Mouse (Mus musculus): ENCODE data around the gene Ubap2l.

Gene Ubap2l

GRCm38 (mm10) chr3:90067851-90068250 lies 15.4 kb upstream of the Ubap2l start:
- no peak for DNase-seq (ENCODE audit: low read depth)

- DNase-seq (ENCODE audit: low read depth), result peak; percentile 83
Measured at GRCm38 (mm10) chr3:90065553-90065952, 13.1 kb upstream of the Ubap2l start.

GRCm38 (mm10) chr3:90064383-90064782 lies 12.0 kb upstream of the Ubap2l start:
- no peak for DNase-seq (ENCODE audit: low read depth)

GRCm38 (mm10) chr3:90062539-90062938 lies 10.1 kb upstream of the Ubap2l start:
- no peak for DNase-seq (ENCODE audit: low read depth)

DNA sequence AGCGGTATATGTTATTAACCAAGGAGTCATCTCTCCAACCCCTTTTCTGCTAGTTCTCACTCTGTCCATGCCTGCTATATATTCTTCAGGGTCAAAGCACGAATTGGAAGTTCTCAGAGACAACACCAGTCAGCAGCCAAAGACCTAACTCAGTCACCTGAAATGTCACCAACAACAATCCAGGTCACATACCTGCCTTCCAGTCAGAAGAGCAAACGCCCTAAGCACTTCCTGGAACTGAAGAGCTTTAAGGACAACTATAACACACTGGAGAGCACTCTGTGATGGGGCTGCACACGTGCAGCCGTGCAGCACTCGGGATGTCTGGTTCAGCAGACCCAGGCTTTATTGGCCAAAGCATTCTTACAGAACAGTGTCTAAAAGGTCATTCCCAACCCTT lies 9.1 kb upstream of the Ubap2l start:
- DNase-seq (ENCODE audit: low read depth), result no peak

DNA sequence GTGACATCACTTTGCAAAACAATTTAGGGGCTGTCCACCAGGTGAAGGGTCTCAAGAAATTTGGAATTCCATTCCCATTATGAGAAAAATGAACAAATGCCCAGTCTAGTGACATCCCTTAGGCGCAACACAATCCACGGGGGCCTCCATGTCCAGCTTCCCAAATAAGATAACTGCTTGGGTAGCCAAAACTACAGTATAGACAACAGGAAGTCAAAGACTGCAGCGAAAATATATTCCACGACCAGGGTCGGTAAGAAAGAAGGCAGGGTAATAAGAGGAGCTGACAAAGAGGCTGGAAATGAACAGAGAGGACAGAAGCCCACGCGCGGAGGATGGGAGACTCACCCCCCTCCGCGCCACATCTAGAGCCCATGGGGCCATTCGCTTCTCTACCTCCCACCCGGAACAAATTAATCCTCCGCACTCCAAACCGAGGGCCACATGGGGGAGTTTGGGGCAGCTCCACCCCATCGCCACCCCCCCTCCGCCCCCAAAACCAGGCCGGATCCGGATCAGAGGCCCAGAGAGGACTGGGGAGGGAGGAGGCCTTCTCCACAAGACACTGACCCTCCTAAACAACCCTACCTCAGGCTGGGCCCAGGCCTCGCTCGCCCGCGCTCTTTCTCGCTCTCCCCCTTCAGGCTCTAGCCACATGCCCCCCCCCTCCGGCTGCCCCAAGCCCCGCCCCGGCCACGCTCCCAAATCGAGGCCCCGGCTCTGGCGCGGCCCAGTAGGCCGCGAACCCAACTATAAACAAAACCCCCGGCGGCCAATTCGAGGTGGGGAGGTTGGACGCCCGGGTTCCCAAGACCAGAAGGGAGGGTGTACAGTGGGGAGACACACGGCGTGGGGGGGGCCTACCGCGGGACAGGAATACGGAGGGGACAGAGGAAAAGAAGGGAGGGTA lies 732 bp downstream of the Ubap2l start, which contains the start of gene 4933434E20Rik:
TSS of gene 4933434E20Rik (plus strand) at position 196 of the 910 bp plus-strand sequence.
- peak; percentile 83 for DNase-seq (ENCODE audit: low read depth)

GRCm38 (mm10) chr3:90049691-90050090 lies 2.7 kb downstream of the Ubap2l start:
- DNase-seq (ENCODE audit: low read depth), result no peak

GRCm38 (mm10) chr3:90036263-90036662 lies 16.2 kb downstream of the Ubap2l start:
- DNase-seq (ENCODE audit: low read depth), result no peak

DNA sequence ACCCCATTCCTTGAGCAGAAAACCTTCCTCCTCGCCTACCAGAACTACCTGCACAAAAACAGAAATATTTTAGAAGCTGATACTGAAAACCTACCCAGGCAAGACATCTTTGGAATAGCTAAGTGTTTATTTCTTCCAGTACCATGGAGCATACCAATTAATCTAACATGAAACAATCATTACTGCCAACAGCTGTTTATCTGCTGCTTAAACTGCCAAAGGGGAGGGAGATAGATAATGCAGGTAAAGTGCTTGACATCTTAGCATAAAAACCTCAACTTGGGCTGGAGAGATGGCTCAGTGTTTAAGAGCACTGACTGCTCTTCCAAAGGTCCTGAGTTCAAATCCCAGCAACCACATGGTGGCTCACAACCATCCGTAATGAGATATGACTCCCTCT lies 17.8 kb downstream of the Ubap2l start:
- DNase-seq (ENCODE audit: low read depth), result no peak

GRCm38 (mm10) chr3:90016626-90017025 lies 35.8 kb downstream of the Ubap2l start:
- no peak for DNase-seq (ENCODE audit: low read depth)

GRCm38 (mm10) chr3:90010291-90010690 lies 42.1 kb downstream of the Ubap2l start:
- peak; percentile 28 for DNase-seq (ENCODE audit: low read depth)

GRCm38 (mm10) chr3:90004091-90004796 lies 48.2 kb downstream of the Ubap2l start:
- DNase-seq (ENCODE audit: low read depth), result no peak

- DNase-seq (ENCODE audit: low read depth), result no peak
Measured at GRCm38 (mm10) chr3:89999830-90000229, 52.6 kb downstream of the Ubap2l start.

DNA sequence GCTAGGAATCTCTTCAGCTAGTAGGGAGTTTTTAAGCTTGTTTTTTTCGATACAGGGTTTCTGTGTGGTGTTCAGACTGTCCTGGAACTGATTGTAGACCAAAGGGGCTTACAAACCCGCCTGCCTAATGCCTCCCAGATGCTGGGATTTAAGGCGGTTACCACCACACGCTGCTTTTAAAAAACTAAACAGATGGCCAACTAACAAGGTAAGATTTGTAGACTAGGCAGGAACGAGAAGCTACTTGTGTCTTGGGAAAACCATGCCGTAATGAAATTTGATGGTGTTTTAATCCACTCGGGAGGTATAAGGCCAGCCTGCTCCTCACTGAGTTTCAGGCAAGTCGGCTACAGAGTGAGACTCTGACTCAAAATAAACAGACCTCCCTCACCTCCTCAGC lies 53.3 kb downstream of the Ubap2l start:
- peak; percentile 65 for DNase-seq (ENCODE audit: low read depth)

- peak; percentile 96 for DNase-seq (ENCODE audit: low read depth)
Measured at GRCm38 (mm10) chr3:89998612-89999054, 53.8 kb downstream of the Ubap2l start, which contains the start of gene Hax1. Gene Hax1, minus strand, starts transcription at chr3:89998780.

- peak; percentile 58 for DNase-seq (ENCODE audit: low read depth)
Measured at GRCm38 (mm10) chr3:89997791-89998495, 54.5 kb downstream of the Ubap2l start.

- peak; percentile 18 for DNase-seq (ENCODE audit: low read depth)
Measured at GRCm38 (mm10) chr3:89994807-89995515, 57.5 kb downstream of the Ubap2l start.

DNA sequence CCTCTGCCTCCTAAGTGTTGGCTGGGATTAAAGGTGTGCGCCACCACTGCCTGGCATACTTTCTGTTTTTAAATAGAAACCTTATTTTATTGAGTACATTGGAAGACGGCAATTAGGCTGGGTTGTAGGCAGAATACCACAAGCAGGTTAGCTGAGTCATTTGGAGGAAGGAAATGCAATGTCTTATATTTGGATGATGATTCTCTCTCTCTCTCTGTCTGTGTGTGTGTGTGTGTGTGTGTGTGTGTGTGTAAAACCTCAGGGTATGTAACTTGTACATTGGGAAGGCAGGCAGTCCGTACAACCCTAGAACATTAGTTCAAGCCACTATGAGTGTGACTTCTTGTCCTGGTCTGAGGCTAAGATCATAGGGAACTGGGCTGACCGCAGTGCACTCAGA lies 64.6 kb downstream of the Ubap2l start:
- DNase-seq (ENCODE audit: low read depth), result no peak

- DNase-seq (ENCODE audit: low read depth), result no peak
Measured at GRCm38 (mm10) chr3:89987211-89987610, 65.2 kb downstream of the Ubap2l start.

- DNase-seq (ENCODE audit: low read depth), result peak; percentile 28
Measured at GRCm38 (mm10) chr3:89982426-89982825, 70.0 kb downstream of the Ubap2l start.

DNA sequence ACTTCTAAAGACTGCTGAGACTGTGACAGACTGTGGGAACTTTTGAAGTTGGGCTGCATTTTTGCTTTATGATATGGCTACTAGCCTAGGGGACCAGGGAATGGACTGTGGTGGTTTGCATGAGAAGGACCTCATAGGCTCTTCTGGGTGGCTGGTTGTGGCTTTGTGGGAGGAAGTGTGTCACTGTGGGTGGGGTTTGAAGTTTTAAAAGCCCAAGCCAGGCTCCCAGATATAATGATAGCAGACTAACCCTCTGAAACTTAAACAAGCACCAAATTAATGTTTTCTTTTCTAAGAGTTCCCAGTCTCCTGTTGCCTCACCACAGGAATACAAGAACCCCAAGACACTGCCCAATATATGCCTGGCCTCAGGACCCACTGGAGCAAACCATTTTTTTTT lies 75.6 kb downstream of the Ubap2l start:
- no peak for DNase-seq (ENCODE audit: low read depth)

DNA sequence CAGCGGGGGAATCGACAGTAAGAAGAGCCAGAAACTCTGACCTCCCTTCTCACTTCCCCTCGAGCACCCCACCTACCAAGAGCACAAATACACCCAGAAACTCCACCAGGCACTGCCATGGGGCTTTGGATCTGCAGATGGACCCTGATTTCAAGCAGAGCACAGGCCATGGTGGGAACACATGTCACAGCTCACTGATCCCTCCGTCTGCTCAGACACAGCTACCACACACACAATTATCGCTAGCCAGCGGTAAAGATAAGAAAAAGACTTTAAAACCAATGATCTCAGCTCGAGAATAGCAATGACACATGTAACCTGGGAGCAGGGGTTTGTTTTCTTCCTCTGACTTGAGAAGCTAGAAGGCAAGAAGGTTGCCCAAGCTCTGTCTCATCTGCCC lies 83.9 kb downstream of the Ubap2l start:
- DNase-seq (ENCODE audit: low read depth), result no peak

Measured in NIH3T3 (cell line).